Mouse (Mus musculus) hindbrain, embryonic 16.5 days (tissue): ENCODE results near the gene Pet117. TPM values are rescaled to one million over a fixed set of nuclear protein-coding genes. Genes with fewer than 3 reads are reported as not detected.
A peak's percentile ranks its signal among the peaks of the same experiment; 100 is the strongest.
"Not testable (repeated sequence)": the region's sequence is repeated elsewhere in the genome, so short reads cannot be mapped to it uniquely, and the experiment has no call there.

Source experiments
- ATAC-seq: fragments of 200-750 bp; cut with Nextera tagmentation; 2 replicates; pipeline ENCODE4 v1.8.0; 2017; ENCODE audit warnings: moderate TSS enrichment, moderate library complexity
- H3K27ac ChIP-seq: fragments of 300-500 bp; sonication (generic); 2 replicates; pipeline ENCODE4 v1.5.1; 2014; ENCODE audit warnings: low read depth, mild to moderate bottlenecking, control low read depth, low read length, moderate library complexity
- H3K27me3 ChIP-seq: fragments of 300-500 bp; sonication (generic); replicated peaks from 2 replicates; pipeline ENCODE4 v1.6.1; 2014; ENCODE audit warnings: low read length; ENCODE audit not compliant: control insufficient read depth, insufficient read depth
- H3K36me3 ChIP-seq: fragments of 300-500 bp; sonication (generic); 2 replicates; pipeline ENCODE4 v1.6.1; 2014; ENCODE audit warnings: mild to moderate bottlenecking, low read length, moderate library complexity, mixed read lengths; ENCODE audit not compliant: control insufficient read depth, insufficient read depth
- H3K4me1 ChIP-seq: fragments of 300-500 bp; sonication (generic); 2 replicates; pipeline ENCODE4 v1.6.1; 2014; ENCODE audit warnings: low read depth, low read length; ENCODE audit not compliant: control insufficient read depth, insufficient read depth
- H3K4me2 ChIP-seq: fragments of 300-500 bp; sonication (generic); 2 replicates; pipeline ENCODE4 v1.6.1; 2014; ENCODE audit warnings: mild to moderate bottlenecking, low read length, control low read depth, moderate library complexity
- H3K4me3 ChIP-seq: fragments of 300-500 bp; sonication (generic); 2 replicates; pipeline ENCODE4 v1.5.1; 2014; ENCODE audit warnings: mild to moderate bottlenecking, low read length, control low read depth, moderate library complexity
- H3K9ac ChIP-seq: fragments of 300-500 bp; sonication (generic); 2 replicates; pipeline ENCODE4 v1.6.1; 2014; ENCODE audit warnings: low read depth, mild to moderate bottlenecking, control low read depth, low read length, moderate library complexity
- H3K9me3 ChIP-seq: fragments of 300-500 bp; sonication (generic); 2 replicates; pipeline ENCODE4 v1.6.1; 2014; ENCODE audit warnings: mild to moderate bottlenecking, low read length, moderate library complexity; ENCODE audit not compliant: control insufficient read depth
- WGBS: fragments of 180-500 bp; shearing (Covaris S2); extraction: QIAGEN DNeasy Blood & Tissue Kit; methylation state at CpG from one replicate; pipeline ENCODE4 v1.1.7; 2014; 5-methylcytosine and 5-hydroxymethylcytosine counted together
- polyA plus RNA-seq: library from polyadenylated mRNA; unstranded; fragments of >200 nt; fragmentation: Nextera tagmentation; extraction: Ambion mirVana; gene quantifications from 2 replicates; pipeline ENCODE4 v1.2.1, GENCODE M21; 2015

Gene Pet117
- polyA plus RNA-seq, 1 experiment from 2014 or later, result 2.2 TPM

GRCm38 (mm10) chr2:144333138-144333842, 35.5 kb upstream of the Pet117 start:
- peak overlapping the region; percentile 95 for H3K4me2 ChIP-seq
- WGBS, result 7% methylated on average over 28 of the region's 28 CpGs
- ATAC-seq, result 0 out of 2 replicates have a peak, but pooled peaks have one; percentile 25
- no peaks in the 10 kb centered on the region for H3K36me3 ChIP-seq
- H3K27ac ChIP-seq, result no peak overlapping the region
- H3K27me3 ChIP-seq, result peaks cover 48% of the 10 kb centered on the region
- H3K4me3 ChIP-seq, result peak overlapping the region; percentile 52
- H3K9me3 ChIP-seq, result no peaks in the 10 kb centered on the region
- peaks cover 29% of the 10 kb centered on the region for H3K4me1 ChIP-seq
- H3K9ac ChIP-seq, result no peak overlapping the region; the same call in 1 of the 2 replicates

GRCm38 (mm10) chr2:144337230-144337629, 31.6 kb upstream of the Pet117 start:
- WGBS, result 73% methylated on average over 3 of the region's 3 CpGs
- H3K4me3 ChIP-seq, result no peak overlapping the region
- no peak for ATAC-seq
- H3K9ac ChIP-seq, result no peak overlapping the region
- H3K36me3 ChIP-seq, result no peaks in the 10 kb centered on the region
- peaks cover 19% of the 10 kb centered on the region for H3K27me3 ChIP-seq
- no peaks in the 10 kb centered on the region for H3K9me3 ChIP-seq
- no peak overlapping the region for H3K27ac ChIP-seq
- H3K4me1 ChIP-seq, result peaks cover 6% of the 10 kb centered on the region
- no peak overlapping the region for H3K4me2 ChIP-seq

GRCm38 (mm10) chr2:144337701-144338100, 31.1 kb upstream of the Pet117 start:
- H3K4me1 ChIP-seq, result peaks cover 5% of the 10 kb centered on the region; the same call in 1 of the 2 replicates
- no peak for ATAC-seq
- 86% methylated on average over 8 of the region's 8 CpGs for WGBS
- no peak overlapping the region for H3K4me3 ChIP-seq
- H3K27ac ChIP-seq, result no peak overlapping the region
- peaks cover 19% of the 10 kb centered on the region for H3K27me3 ChIP-seq
- H3K36me3 ChIP-seq, result no peaks in the 10 kb centered on the region
- H3K9ac ChIP-seq, result no peak overlapping the region
- H3K4me2 ChIP-seq, result no peak overlapping the region
- H3K9me3 ChIP-seq, result no peaks in the 10 kb centered on the region

GRCm38 (mm10) chr2:144338149-144338548, 30.6 kb upstream of the Pet117 start:
- H3K4me3 ChIP-seq, H3K9ac ChIP-seq, H3K27ac ChIP-seq, H3K4me1 ChIP-seq, H3K4me2 ChIP-seq, H3K36me3 ChIP-seq, ATAC-seq, H3K9me3 ChIP-seq: not testable (repeated sequence)
- H3K27me3 ChIP-seq, result peaks cover 19% of the 10 kb centered on the region
- WGBS, result 78% methylated on average over 6 of the region's 6 CpGs

GRCm38 (mm10) chr2:144343158-144343557, 25.6 kb upstream of the Pet117 start:
- 89% methylated on average over 4 of the region's 4 CpGs for WGBS
- Histone ChIP-seq H3K4me3 (no peak overlapping the region), H3K27me3 (no peaks in the 10 kb centered on the region), H3K4me2 (no peak overlapping the region), H3K36me3 (no peaks in the 10 kb centered on the region), H3K27ac (no peak overlapping the region), H3K9me3 (no peaks in the 10 kb centered on the region), H3K9ac (no peak overlapping the region), H3K4me1 (no peaks in the 10 kb centered on the region)
- ATAC-seq, result no peak

- Histone ChIP-seq H3K4me3 (no peak overlapping the region), H3K4me1 (no peaks in the 10 kb centered on the region), H3K9ac (no peak overlapping the region), H3K4me2 (no peak overlapping the region), H3K36me3 (no peaks in the 10 kb centered on the region), H3K27me3 (no peaks in the 10 kb centered on the region), H3K27ac (no peak overlapping the region), H3K9me3 (no peaks in the 10 kb centered on the region)
- 80% methylated on average over 3 of the region's 3 CpGs for WGBS
- ATAC-seq, result no peak
These were observed 20.3 kb upstream of the Pet117 start for GRCm38 (mm10) chr2:144348525-144348924.

GRCm38 (mm10) chr2:144352843-144353242, 16.0 kb upstream of the Pet117 start:
- no peaks in the 10 kb centered on the region for H3K36me3 ChIP-seq
- no peak overlapping the region for H3K4me3 ChIP-seq
- no peaks in the 10 kb centered on the region for H3K27me3 ChIP-seq
- no peak overlapping the region for H3K4me2 ChIP-seq
- H3K27ac ChIP-seq, result no peak overlapping the region
- WGBS, result 89% methylated on average over 11 of the region's 11 CpGs
- H3K9ac ChIP-seq, result no peak overlapping the region
- no peaks in the 10 kb centered on the region for H3K9me3 ChIP-seq
- no peak for ATAC-seq
- no peaks in the 10 kb centered on the region for H3K4me1 ChIP-seq

DNA sequence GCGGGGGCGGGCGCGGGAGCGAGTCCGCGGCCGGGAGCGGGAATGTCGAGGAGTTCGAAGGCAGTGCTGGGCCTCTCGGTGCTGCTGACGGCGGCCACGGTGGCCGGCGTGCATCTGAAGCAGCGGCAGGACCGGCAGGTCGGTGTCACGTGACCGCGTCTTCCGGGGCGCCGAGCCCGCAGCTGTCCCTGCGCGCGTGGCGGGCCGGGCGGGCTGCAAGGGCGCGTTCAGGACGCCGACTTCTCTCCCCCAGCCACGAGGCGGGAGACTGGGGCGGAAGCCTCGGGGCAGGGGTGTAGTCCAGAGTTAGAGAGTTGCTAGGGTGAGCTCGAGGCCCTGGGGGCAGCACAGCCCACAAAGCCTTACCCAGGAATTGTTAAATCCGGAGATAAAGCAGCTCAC, 225 bp downstream of the Pet117 start:
- Histone ChIP-seq H3K9me3 (no peaks in the 10 kb centered on the region), H3K36me3 (peaks cover 4% of the 10 kb centered on the region; the same call in 1 of the 2 replicates), H3K4me3 (peak overlapping the region; percentile 68), H3K27me3 (no peaks in the 10 kb centered on the region), H3K4me2 (peak overlapping the region; percentile 63), H3K9ac (peak overlapping the region; percentile 79), H3K27ac (peak overlapping the region; percentile 95), H3K4me1 (peaks cover 12% of the 10 kb centered on the region)
- 2% methylated on average over 39 of the region's 43 CpGs for WGBS
- ATAC-seq, result peak; percentile 93

DNA sequence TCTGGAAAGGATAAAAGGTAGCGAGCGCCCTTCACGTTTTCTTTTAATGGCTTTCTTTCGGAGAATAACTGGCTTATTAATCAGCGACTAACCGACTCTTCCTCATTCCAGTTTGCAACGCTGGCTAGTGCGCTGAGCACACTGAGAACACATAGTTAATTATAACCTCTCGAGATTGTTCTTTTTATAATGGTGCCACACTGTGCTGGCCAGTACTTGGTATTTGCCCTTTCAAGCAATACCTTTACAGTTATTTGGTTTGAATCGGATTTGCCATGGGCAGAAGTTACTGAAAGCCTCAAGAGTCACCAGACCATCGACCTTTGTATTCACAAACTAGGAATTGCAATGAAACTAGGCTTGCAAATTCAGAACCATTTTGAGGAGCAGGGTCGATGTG, 715 bp downstream of the Pet117 start:
- peak; percentile 48; the same call in 1 of the 2 replicates for ATAC-seq
- Histone ChIP-seq H3K36me3 (peaks cover 4% of the 10 kb centered on the region; the same call in 1 of the 2 replicates), H3K4me1 (peaks cover 12% of the 10 kb centered on the region), H3K27me3 (no peaks in the 10 kb centered on the region), H3K9ac (peak overlapping the region; percentile 79), H3K9me3 (no peaks in the 10 kb centered on the region), H3K4me3 (peak overlapping the region; percentile 68), H3K4me2 (peak overlapping the region; percentile 63), H3K27ac (peak overlapping the region; percentile 95)
- WGBS, result 1% methylated on average over 12 of the region's 12 CpGs
